Mouse (Mus musculus): Measurements from ENCODE around the gene Clec12b.

DNA sequence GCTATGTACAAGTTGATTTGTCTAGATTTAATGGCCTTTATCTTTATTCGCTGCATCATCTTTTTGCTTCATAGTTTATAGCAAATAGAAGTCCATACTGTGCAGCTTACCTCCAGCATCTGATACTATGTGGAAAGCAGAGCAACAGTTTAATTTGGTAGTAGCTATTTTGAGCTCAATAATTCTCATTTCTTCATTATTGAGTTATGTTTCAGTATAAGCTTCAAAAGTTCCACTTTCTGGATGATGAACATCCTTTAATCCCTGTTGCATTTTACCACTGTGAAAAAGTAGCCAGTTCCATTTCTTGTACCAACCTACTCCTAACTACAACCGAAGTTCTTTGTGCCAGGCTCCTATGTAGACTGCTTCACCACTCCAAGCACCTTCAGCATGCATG lies 22.9 kb upstream of the Clec12b start, which contains the start of gene Clec9a:
- no peak for TF ChIP-seq CTCF (IDR thresholded peaks at IDR 0.05; ENCODE audit: control insufficient read depth, insufficient read depth, low read length)
- TF ChIP-seq POLR2A (IDR thresholded peaks at IDR 0.05; ENCODE audit: borderline replicate concordance, control insufficient read depth, low read depth, low read length): no peak

Measured in bone marrow, adult 2 months (tissue).